Mouse (Mus musculus): ENCODE measurements around the gene Saa4. TPM values are rescaled to one million over a fixed set of nuclear protein-coding genes. Genes with fewer than 3 reads are reported as not detected.

Saa4 gene
- polyA plus RNA-seq, 1 experiment: not detected

DNA sequence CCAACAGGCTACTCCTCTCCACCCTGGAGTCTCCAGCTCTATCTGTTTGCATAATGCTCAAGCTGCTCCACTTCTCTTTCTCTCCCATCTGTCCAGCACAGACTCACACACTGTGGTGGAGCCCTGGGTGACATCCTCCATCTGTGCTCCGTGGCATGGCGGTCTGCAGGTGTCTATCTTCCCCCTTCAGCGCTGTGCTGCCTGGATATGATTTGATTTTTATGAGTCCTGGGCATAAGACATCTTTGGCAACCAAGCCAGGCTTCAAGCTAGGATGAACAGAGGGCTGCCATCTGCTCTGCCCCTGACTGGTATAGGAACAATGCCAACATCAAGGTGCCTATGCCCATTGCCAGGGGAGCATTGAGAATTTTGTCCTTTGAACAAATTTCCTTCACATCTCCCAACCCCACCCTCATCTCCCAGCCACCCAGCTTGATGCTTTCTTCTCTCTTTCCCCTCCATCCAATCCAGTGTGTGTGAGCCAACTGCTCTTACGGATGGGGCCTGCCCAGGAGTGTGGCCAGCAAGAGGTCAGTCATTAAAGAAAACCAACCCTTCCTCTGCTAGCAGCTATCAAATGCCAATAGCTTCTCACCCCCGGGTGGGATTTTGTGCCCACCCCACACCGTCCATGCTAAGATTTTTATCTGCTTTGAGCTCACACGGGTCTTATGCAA is 13.7 kb downstream of the Saa4 start:
- TF ChIP-seq POLR2A (IDR thresholded peaks at IDR 0.05; ENCODE audit: low read depth, low read length) (no peak), CTCF (conservative IDR thresholded peaks at IDR 0.05; ENCODE audit: insufficient read depth, insufficient read length, low read depth, low read length) (no peak)
- DNase-seq: no peak
- Histone ChIP-seq H3K4me3 (ENCODE audit: insufficient read depth, low read depth, low read length) (no peak overlapping the region), H3K4me1 (ENCODE audit: control insufficient read depth, insufficient read depth, low read length) (no peaks in the 10 kb centered on the region), H3K27ac (ENCODE audit: insufficient read depth, low read depth, low read length) (no peak overlapping the region), H3K36me3 (ENCODE audit: control insufficient read depth, insufficient read depth, low read length) (no peaks in the 10 kb centered on the region), H3K27me3 (replicated peaks; ENCODE audit: control insufficient read depth, insufficient read depth, low read length) (no peaks in the 10 kb centered on the region)
- WGBS: 84% methylated on average over 7 of the region's 7 CpGs

DNA sequence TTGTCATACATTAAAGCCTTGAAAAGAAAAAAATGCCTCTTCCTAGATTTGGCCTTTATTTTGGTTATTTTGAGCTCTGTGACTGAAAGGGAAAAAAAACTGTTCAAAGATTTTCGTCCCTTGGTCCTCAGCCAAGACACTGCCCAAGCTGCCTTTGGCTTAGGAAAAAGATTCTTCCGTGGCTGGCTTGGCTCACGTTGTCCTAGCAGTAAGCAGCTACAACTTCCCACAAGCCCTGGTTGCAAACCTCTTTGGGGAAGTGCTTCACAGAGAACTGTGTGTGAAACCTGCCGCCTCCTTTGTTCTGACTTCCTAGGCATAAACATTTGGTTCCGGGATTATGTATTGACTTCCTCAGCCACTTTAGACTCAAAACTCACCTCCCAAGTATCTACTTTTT is 15.5 kb downstream of the Saa4 start:
- peak; percentile 61 for DNase-seq
- no peaks in the 10 kb centered on the region for H3K36me3 ChIP-seq (ENCODE audit: control insufficient read depth, insufficient read depth, low read length)
- 28% methylated on average over 5 of the region's 5 CpGs for WGBS
- no peak overlapping the region for H3K27ac ChIP-seq (ENCODE audit: insufficient read depth, low read depth, low read length)
- no peaks in the 10 kb centered on the region for H3K27me3 ChIP-seq (replicated peaks; ENCODE audit: control insufficient read depth, insufficient read depth, low read length)
- H3K4me3 ChIP-seq (ENCODE audit: insufficient read depth, low read depth, low read length): no peak overlapping the region
- H3K4me1 ChIP-seq (ENCODE audit: control insufficient read depth, insufficient read depth, low read length): no peaks in the 10 kb centered on the region
- TF ChIP-seq CTCF (conservative IDR thresholded peaks at IDR 0.05; ENCODE audit: insufficient read depth, insufficient read length, low read depth, low read length): no peak
- no peak for TF ChIP-seq POLR2A (IDR thresholded peaks at IDR 0.05; ENCODE audit: low read depth, low read length)

DNA sequence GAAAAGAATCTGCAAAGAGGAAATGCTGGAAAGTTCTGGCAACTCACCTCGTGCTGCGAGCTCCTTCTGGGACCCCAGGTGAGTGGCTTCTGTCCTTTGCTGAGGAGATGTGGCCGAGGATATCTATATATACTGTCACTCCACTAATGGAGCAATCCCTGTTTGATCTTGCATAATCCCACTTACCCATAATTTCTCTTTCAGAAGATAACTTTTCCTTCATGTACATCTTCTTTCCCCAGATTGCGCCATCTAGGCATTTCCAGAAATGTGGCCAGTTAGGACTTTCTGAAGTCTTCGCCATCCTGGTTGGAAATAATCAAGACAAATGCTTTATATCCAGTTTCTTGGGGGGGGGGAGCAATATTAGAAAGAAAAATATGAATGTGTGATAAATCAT is 16.8 kb downstream of the Saa4 start, which contains the start of gene Saa3:
Saa3 (minus strand) TSS at position 101 of the 400 bp plus-strand sequence.
- no peak within 1 kb of the TSS for H3K4me3 ChIP-seq (ENCODE audit: insufficient read depth, low read depth, low read length)
- no peak for DNase-seq
- H3K27me3 ChIP-seq (replicated peaks; ENCODE audit: control insufficient read depth, insufficient read depth, low read length): no peaks in the 10 kb centered on the region
- 91% methylated on average over 5 of the region's 5 CpGs for WGBS
- H3K27ac ChIP-seq (ENCODE audit: insufficient read depth, low read depth, low read length): no peak within 1 kb of the TSS
- H3K36me3 ChIP-seq (ENCODE audit: control insufficient read depth, insufficient read depth, low read length): no peaks in the 10 kb centered on the region
- H3K4me1 ChIP-seq (ENCODE audit: control insufficient read depth, insufficient read depth, low read length): no peaks in the 10 kb centered on the region
- TF ChIP-seq POLR2A (IDR thresholded peaks at IDR 0.05; ENCODE audit: low read depth, low read length) (no peak), CTCF (conservative IDR thresholded peaks at IDR 0.05; ENCODE audit: insufficient read depth, insufficient read length, low read depth, low read length) (no peak)

DNA sequence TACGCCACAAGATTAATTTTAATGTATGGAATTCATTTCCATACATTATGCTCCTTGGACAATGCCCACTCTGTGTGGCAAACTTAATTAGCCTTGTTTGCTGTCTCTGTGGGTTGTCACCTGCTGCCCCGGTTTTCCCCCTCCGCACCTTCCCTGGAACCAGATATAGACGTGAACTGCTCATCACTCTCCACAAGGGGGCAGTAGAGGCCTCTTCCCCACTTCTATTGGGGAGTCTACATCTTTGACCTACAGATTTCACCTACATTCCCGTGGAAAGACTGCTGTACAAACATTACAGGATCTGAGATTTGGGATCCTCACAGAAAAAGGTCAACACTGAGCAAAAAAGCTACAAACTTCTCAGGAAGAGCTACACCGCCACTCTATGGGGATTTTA is 17.9 kb downstream of the Saa4 start:
- Histone ChIP-seq H3K27me3 (replicated peaks; ENCODE audit: control insufficient read depth, insufficient read depth, low read length) (no peaks in the 10 kb centered on the region), H3K4me3 (ENCODE audit: insufficient read depth, low read depth, low read length) (no peak overlapping the region), H3K27ac (ENCODE audit: insufficient read depth, low read depth, low read length) (no peak overlapping the region), H3K4me1 (ENCODE audit: control insufficient read depth, insufficient read depth, low read length) (no peaks in the 10 kb centered on the region), H3K36me3 (ENCODE audit: control insufficient read depth, insufficient read depth, low read length) (no peaks in the 10 kb centered on the region)
- peak; percentile 59 for DNase-seq
- 29% methylated on average over 6 of the region's 6 CpGs for WGBS
- TF ChIP-seq CTCF (conservative IDR thresholded peaks at IDR 0.05; ENCODE audit: insufficient read depth, insufficient read length, low read depth, low read length) (peak; percentile 72), POLR2A (IDR thresholded peaks at IDR 0.05; ENCODE audit: low read depth, low read length) (no peak)

DNA sequence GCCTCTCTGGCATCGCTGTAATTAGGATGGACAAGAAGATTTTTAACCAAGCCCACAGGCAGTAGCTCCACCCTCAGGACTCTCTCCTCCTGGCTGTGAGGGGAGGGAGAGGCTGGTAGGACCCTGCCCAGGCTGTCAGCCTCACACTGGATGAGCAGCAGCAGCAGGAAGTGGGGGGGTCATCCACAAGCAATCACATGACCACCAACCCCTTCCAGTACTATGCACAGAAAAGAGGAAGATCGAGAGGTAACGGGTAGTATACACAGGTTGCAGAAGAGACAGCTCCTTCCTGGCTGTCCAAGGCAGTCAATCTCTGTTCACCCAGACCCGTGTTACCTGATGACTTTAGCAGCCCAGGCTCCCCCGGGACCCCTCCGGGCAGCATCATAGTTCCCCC is 20.2 kb downstream of the Saa4 start:
- 59% methylated on average over 6 of the region's 6 CpGs for WGBS
- no peak for DNase-seq
- no peaks in the 10 kb centered on the region for H3K4me1 ChIP-seq (ENCODE audit: control insufficient read depth, insufficient read depth, low read length)
- H3K4me3 ChIP-seq (ENCODE audit: insufficient read depth, low read depth, low read length): no peak overlapping the region
- no peaks in the 10 kb centered on the region for H3K27me3 ChIP-seq (replicated peaks; ENCODE audit: control insufficient read depth, insufficient read depth, low read length)
- TF ChIP-seq POLR2A (IDR thresholded peaks at IDR 0.05; ENCODE audit: low read depth, low read length) (no peak), CTCF (conservative IDR thresholded peaks at IDR 0.05; ENCODE audit: insufficient read depth, insufficient read length, low read depth, low read length) (no peak)
- H3K36me3 ChIP-seq (ENCODE audit: control insufficient read depth, insufficient read depth, low read length): no peaks in the 10 kb centered on the region
- H3K27ac ChIP-seq (ENCODE audit: insufficient read depth, low read depth, low read length): no peak overlapping the region

DNA sequence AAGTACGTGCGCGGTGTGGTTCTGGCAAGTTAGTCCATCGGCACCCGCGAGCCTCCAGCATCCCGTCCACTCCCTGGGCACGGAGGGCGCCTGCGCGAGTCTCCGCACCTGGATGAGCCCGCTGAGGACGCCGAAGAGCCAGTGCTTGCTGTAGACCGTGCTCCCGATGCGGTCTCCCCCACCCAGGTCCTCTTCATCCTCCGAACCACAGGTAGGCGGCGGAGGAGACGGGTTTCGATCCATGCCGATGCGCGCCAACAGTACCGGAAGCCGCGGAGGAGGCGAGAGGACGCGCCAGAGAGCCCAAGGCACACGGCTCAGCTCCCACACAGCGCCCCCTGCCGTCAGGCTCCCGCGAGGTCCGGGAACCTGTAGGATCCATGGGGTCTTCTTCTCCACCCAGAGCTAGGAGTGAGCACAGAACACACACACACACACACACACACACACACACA is 22.0 kb downstream of the Saa4 start, which contains the start of gene Saal1:
Saal1 (minus strand) TSS at position 291 of the 455 bp plus-strand sequence.
- Histone ChIP-seq H3K27me3 (replicated peaks; ENCODE audit: control insufficient read depth, insufficient read depth, low read length) (no peaks in the 10 kb centered on the region), H3K4me3 (ENCODE audit: insufficient read depth, low read depth, low read length) (peak within 1 kb of the TSS; percentile 77), H3K27ac (ENCODE audit: insufficient read depth, low read depth, low read length) (peak within 1 kb of the TSS; percentile 26; the same call in 1 of the 2 replicates), H3K36me3 (ENCODE audit: control insufficient read depth, insufficient read depth, low read length) (no peaks in the 10 kb centered on the region), H3K4me1 (ENCODE audit: control insufficient read depth, insufficient read depth, low read length) (no peaks in the 10 kb centered on the region)
- TF ChIP-seq CTCF (conservative IDR thresholded peaks at IDR 0.05; ENCODE audit: insufficient read depth, insufficient read length, low read depth, low read length) (peak; percentile 79), POLR2A (IDR thresholded peaks at IDR 0.05; ENCODE audit: low read depth, low read length) (peak; percentile 28)
- WGBS: 1% methylated on average over 38 of the region's 38 CpGs
- peak; percentile 87 for DNase-seq

DNA sequence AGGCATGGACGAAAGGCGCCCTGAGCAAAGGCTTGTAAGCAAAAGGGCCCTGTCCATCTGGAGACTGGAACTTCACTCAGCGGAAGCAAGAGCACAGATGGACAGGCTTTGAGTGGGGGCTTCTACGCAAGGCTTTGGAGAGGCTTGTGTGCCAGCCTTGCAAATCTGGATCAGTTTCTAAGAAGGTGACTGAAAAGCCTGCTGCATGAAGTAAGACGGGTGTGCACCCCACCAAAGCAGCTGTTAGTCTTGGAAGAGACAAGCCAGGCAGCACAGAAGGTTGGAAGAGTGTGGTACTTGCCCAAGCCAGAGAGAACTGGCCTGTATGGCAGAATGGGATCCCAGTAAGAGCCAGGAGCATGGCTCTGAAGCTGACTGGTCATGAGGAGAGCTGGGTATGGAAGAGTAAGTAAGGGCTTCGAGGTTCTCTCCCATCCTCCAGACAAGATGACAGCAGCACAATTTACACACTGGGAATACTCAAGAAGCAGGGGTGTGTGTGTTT is 31.8 kb downstream of the Saa4 start:
- peaks cover 2% of the 10 kb centered on the region; the same call in 1 of the 2 replicates for H3K36me3 ChIP-seq (ENCODE audit: control insufficient read depth, insufficient read depth, low read length)
- 91% methylated on average over 6 of the region's 6 CpGs for WGBS

More for the DNA sequence above, 31.8 kb downstream of the Saa4 start:
- H3K27ac ChIP-seq (ENCODE audit: insufficient read depth, low read depth, low read length): no peak overlapping the region
- no peaks in the 10 kb centered on the region for H3K4me1 ChIP-seq (ENCODE audit: control insufficient read depth, insufficient read depth, low read length)
- no peak overlapping the region for H3K4me3 ChIP-seq (ENCODE audit: insufficient read depth, low read depth, low read length)
- TF ChIP-seq CTCF (conservative IDR thresholded peaks at IDR 0.05; ENCODE audit: insufficient read depth, insufficient read length, low read depth, low read length) (no peak), POLR2A (IDR thresholded peaks at IDR 0.05; ENCODE audit: low read depth, low read length) (no peak)
- DNase-seq: no peak
- no peaks in the 10 kb centered on the region for H3K27me3 ChIP-seq (replicated peaks; ENCODE audit: control insufficient read depth, insufficient read depth, low read length)
